Mouse (Mus musculus): ENCODE results near the gene Hoxa4. TPM values are rescaled to one million over a fixed set of nuclear protein-coding genes. Genes with fewer than 3 reads are reported as not detected.

The Hoxa4 gene
- total RNA-seq, 2 experiments from 2014 or later, result not detected

GRCm38 (mm10) chr6:52229558-52230416 lies 38.2 kb upstream of the Hoxa4 start:
- no peak for DNase-seq
- intact Hi-C loops (cut with DNase I), result no loop called here

DNA sequence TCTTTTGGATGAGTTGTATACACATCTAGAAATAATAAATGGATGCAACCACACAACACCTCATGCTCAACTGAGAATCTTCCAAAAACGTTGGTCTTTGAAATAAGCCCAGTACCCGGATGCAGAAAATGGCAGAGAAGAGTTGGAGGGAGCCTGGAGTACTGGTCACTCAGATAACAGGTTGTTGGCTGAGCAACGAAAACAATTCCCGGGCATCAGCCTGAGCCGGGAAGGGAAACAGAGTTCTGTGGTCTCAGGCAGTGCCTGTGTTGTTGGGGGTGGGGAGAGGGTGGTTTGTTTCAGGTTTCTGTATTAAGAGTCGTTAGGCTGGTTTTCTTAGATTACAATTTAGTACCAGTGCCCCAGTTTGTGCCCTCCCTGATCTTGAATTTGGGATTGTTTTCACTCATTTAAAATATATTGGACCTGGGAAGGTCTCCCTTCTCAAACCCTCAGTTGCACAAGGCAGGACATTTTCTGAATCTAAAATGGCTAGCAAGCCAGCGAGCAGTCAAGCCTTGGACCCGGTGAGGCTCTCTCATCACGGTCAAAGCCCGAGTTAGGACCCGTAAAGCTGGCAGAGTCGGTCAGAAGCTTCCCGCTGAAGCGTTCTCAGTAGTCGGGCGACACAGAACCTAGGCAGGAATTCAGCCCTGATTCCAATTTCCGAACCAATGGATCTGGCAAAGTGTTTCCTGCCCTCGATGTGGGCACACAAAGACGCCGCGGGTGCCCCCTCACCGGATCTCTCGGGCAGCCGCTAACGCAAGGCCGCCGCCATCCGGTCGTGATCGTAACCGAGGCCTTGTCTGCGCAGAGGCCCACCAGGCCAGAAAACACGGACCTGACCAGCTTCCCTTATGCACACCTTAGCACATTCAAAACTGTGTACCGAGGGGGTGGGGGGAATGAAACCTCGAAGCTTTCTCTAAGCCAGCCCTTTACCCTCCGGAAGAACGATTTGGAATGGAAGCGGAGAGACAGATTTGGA lies 37.2 kb upstream of the Hoxa4 start:
- intact Hi-C loops (cut with DNase I), result no loop called here
- no peak for DNase-seq

DNA sequence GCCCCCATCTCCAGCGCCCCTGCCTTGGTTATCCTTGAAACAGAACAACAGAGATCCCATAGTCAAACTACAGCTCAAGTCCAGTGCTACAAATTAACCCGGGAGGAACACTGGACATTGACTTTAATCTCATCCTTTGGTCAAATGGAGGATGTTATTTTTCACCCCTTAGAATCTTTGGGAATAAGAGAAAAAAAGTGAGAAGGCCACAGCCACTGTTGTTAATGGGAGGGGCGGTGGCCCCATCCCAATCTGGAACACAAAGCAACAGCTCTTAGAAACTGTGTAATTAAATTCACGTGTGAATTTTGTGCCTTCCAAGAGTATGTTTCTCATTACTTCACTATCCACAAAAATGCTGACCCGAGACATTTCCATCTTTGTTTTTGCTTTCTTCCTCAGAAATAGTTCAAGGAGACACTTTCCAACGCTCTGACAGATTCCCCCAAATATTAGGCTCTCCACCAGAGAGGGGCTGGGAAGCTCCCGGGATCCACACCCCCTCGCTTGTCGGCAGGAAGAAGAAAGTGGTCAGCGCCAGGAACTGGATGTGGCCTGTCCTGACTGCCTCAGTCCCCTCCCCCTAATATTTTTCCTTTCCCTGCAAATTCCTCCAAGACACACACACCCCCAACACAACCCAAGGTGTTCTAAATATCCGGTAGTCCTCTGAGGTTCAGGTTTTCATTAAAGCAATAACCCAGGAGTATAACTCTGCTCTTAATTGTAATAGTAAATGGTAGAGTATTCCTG lies 36.1 kb upstream of the Hoxa4 start:
- DNase-seq, result no peak
- intact Hi-C loops (cut with DNase I), result no loop called here

GRCm38 (mm10) chr6:52226569-52227257 lies 35.2 kb upstream of the Hoxa4 start:
- intact Hi-C loops (cut with DNase I), result no loop called here
- DNase-seq, result no peak

- DNase-seq, result no peak
- intact Hi-C loops (cut with DNase I), result no loop called here
Observed at GRCm38 (mm10) chr6:52225612-52226568, 34.3 kb upstream of the Hoxa4 start.

GRCm38 (mm10) chr6:52224895-52225611 lies 33.5 kb upstream of the Hoxa4 start:
- no peak for DNase-seq
- intact Hi-C loops (cut with DNase I), result loop anchor here (5.0 kb wide), 2 partner anchors 643 to 1053 kb away; no protein-coding TSS in a partner anchor

GRCm38 (mm10) chr6:52223939-52224760 lies 32.6 kb upstream of the Hoxa4 start:
- DNase-seq, result no peak
- intact Hi-C loops (cut with DNase I), result loop anchor here (5.0 kb wide), 2 partner anchors 642 to 1052 kb away; no protein-coding TSS in a partner anchor

DNA sequence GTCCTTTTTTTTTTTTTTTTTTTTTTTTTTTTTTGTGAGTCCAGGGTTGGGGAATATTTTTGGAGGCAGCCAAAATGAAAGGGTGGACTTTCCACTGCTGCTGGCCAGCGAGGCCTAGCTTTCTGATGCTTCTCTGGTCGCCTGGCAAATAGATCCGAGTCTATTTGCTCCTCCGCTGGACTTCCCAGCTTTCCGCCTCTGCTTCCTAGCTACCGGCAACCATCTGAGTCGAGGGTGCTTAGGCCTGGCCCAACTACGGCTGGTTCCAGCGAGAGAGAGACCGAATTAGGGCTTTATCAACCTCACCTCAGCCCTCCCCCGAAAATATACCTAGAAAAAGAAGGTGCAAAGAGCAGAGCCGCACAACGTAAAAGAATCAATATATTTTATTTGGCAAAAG lies 31.2 kb upstream of the Hoxa4 start:
- intact Hi-C loops (cut with DNase I), result loop anchor here (5.0 kb wide), 2 partner anchors 640 to 1050 kb away; no protein-coding TSS in a partner anchor
- no peak for DNase-seq

DNA sequence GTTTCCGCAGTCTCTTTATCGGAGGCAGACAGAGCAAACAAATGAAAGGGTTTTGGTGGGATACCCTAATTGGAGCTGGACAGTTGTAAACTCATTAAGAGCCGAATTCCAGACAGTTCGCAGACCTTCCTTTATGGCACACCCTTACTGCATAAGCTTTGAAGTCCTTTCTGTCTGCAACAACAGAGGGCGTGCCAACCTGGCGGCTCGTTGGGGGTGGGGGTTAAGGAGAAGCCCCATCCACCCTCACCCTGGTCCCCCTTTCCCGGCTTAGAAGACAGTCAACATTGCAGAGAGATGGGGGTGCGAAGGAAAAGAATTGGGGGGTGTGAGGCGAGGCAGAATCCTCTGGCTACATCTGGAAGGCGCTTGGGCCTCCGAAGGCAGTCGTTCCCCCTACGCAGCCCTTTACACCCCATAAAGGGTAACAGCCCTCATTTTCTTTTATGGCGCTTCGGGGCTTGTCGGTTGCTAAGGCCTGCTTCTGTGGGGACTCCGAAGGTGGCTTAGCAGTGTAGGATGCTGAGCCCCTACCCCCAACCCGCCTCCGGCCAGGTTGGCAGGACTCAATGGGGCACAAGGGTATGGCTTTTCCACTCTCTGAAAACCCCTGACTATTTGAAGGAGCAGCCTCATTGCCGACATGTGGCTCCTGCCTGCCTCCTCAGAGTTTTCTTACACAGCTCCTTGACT lies 30.6 kb upstream of the Hoxa4 start:
- intact Hi-C loops (cut with DNase I), result loop anchor here (5.0 kb wide), 2 partner anchors 640 to 1050 kb away; no protein-coding TSS in a partner anchor

DNA sequence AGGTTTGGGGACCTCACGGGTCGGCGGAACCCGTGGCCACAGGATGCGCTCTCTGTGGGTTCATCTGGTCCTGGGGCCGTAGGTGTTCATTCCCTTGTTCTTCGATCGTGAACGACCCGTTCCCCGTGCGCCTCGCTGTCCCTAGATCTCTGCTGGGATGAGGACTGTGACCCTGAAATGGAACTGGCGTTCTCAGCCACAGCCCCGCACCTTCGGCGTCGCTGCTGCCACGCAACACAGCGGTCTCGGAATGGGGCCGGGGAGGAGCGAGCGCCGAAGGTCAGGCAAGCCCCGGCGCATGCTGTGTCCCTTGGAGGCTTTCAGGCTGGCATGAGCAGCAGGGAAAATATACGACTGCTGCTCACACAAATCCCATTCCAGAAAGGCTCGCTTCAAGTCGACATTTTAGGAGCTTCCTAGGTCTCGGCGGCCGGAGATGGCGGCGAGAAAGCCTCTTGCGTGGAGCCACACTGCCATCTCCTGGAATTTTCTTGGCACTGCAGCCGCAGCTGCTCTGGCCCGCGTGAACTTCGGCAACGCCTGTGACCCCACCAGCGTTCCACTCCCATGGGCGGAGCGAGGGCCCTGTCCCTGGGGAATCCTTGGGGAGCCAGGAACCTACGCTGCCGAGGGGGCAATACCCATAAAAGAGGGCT lies 29.9 kb upstream of the Hoxa4 start, which contains the start of gene Hoxa7:
Hoxa7 (minus strand) TSS at position 518 of the 656 bp plus-strand sequence.
- DNase-seq, result peak; percentile 83
- intact Hi-C loops (cut with DNase I), result loop anchor here (5.0 kb wide), 2 partner anchors 639 to 1049 kb away; no protein-coding TSS in a partner anchor

More for the DNA sequence above, 30.6 kb upstream of the Hoxa4 start:
- peak; percentile 0 for DNase-seq

- intact Hi-C loops (cut with DNase I), result loop anchor here (5.0 kb wide), 2 partner anchors 639 to 1049 kb away; no protein-coding TSS in a partner anchor
- peak; percentile 0 for DNase-seq
Observed at GRCm38 (mm10) chr6:52220865-52221310, 29.3 kb upstream of the Hoxa4 start.

- DNase-seq, result no peak
- intact Hi-C loops (cut with DNase I), result loop anchor here (5.0 kb wide), 2 partner anchors 638 to 1048 kb away; no protein-coding TSS in a partner anchor
Observed at GRCm38 (mm10) chr6:52220003-52220864, 28.7 kb upstream of the Hoxa4 start.

GRCm38 (mm10) chr6:52219234-52219942 lies 27.8 kb upstream of the Hoxa4 start:
- DNase-seq, result peak; percentile 0
- intact Hi-C loops (cut with DNase I), result no loop called here

Data from left cerebral cortex, postnatal 4 days (tissue).